ENCODE assay signal across 20 mouse cellular contexts in genomic region chr11:78347908-78348307, GRCm38 (mm10). TPM values are rescaled to one million over a fixed set of nuclear protein-coding genes. Genes with fewer than 3 reads are reported as not detected.
DNase-seq lines count a peak whose midpoint lies in the region; ATAC-seq and TF ChIP-seq lines count a peak whose summit lies in the region.
"Had no signal": no experiment of that assay in that cellular context is flagged by ENCODE, and none has a peak within 500 bp of the region (broad histone marks: within the 10 kb centered on the region; RNA-seq: fewer than 3 reads in every experiment).

No protein-coding gene starts in this region.

- WGBS in hindbrain, embryonic 13.5 days: 71% methylated on average over 9 of the region's 9 CpGs
- WGBS in hindbrain, embryonic 16.5 days: 80% methylated on average over 9 of the region's 9 CpGs
- 72% methylated on average over 9 of the region's 9 CpGs for WGBS in liver, embryonic 16.5 days (ENCODE audit: insufficient replicate concordance)
- 74% methylated on average over 9 of the region's 9 CpGs for WGBS in kidney, embryonic 16.5 days
- 68% methylated on average over 9 of the region's 9 CpGs for WGBS in hindbrain, embryonic 12.5 days

- no peak for TF ChIP-seq POLR2A in ES-Bruce4 (IDR thresholded peaks at IDR 0.05; ENCODE audit: insufficient read depth, low read length)

- no peak for TF ChIP-seq CTCF in ES-Bruce4 (IDR thresholded peaks at IDR 0.05; ENCODE audit: low read depth, low read length)

- no peak for TF ChIP-seq EP300 in ES-Bruce4 (IDR thresholded peaks at IDR 0.05; ENCODE audit: insufficient read depth, low read depth, low read length)

- peaks cover 43% of the 10 kb centered on the region for H3K4me1 ChIP-seq in hindbrain, embryonic 13.5 days (replicated peaks)
- H3K4me1 ChIP-seq in hindbrain, embryonic 16.5 days (ENCODE audit: control insufficient read depth, insufficient read depth, low read depth, low read length): peaks cover 27% of the 10 kb centered on the region
- H3K4me1 ChIP-seq in ES-Bruce4 (ENCODE audit: control insufficient read depth, insufficient read depth, low read length): peaks cover 2% of the 10 kb centered on the region
- peaks cover 67% of the 10 kb centered on the region for H3K4me1 ChIP-seq in liver, embryonic 16.5 days (ENCODE audit: control insufficient read depth, low read depth, low read length)
- H3K4me1 ChIP-seq in kidney, embryonic 16.5 days (ENCODE audit: insufficient read depth, low read length): peaks cover 36% of the 10 kb centered on the region
- peaks cover 37% of the 10 kb centered on the region for H3K4me1 ChIP-seq in hindbrain, embryonic 12.5 days

- no peak overlapping the region for H3K4me3 ChIP-seq in hindbrain, embryonic 13.5 days
- H3K4me3 ChIP-seq in hindbrain, embryonic 16.5 days (ENCODE audit: low read length): no peak overlapping the region
- peak overlapping the region; percentile 10; the same call in 1 of the 2 replicates for H3K4me3 ChIP-seq in ES-Bruce4 (ENCODE audit: low read depth, low read length)
- no peak overlapping the region for H3K4me3 ChIP-seq in liver, embryonic 16.5 days (ENCODE audit: low read depth, low read length)
- H3K4me3 ChIP-seq in kidney, embryonic 16.5 days (ENCODE audit: low read length): no peak overlapping the region
- no peak overlapping the region for H3K4me3 ChIP-seq in hindbrain, embryonic 12.5 days
- H3K4me3 ChIP-seq: embryonic facial prominence, embryonic 15.5 days; forebrain, embryonic 13.5 days; heart, embryonic 10.5 days; midbrain, embryonic 10.5 days; myocyte had no signal

- H3K9me3 ChIP-seq in hindbrain, embryonic 13.5 days: no peaks in the 10 kb centered on the region
- H3K9me3 ChIP-seq in hindbrain, embryonic 16.5 days (ENCODE audit: control insufficient read depth, low read length): no peaks in the 10 kb centered on the region
- no peaks in the 10 kb centered on the region for H3K9me3 ChIP-seq in ES-Bruce4 (replicated peaks; ENCODE audit: control insufficient read depth, insufficient read depth, low read length, poor library complexity, severe bottlenecking)
- H3K9me3 ChIP-seq in liver, embryonic 16.5 days (replicated peaks; ENCODE audit: control insufficient read depth, low read length): no peaks in the 10 kb centered on the region
- H3K9me3 ChIP-seq in kidney, embryonic 16.5 days (ENCODE audit: low read length): no peaks in the 10 kb centered on the region
- no peaks in the 10 kb centered on the region for H3K9me3 ChIP-seq in hindbrain, embryonic 12.5 days (replicated peaks)
- H3K9me3 ChIP-seq: embryonic facial prominence, embryonic 15.5 days; forebrain, embryonic 13.5 days; heart, embryonic 10.5 days; midbrain, embryonic 10.5 days had no signal

- H3K27me3 ChIP-seq in hindbrain, embryonic 13.5 days: no peaks in the 10 kb centered on the region
- H3K27me3 ChIP-seq in hindbrain, embryonic 16.5 days (replicated peaks; ENCODE audit: control insufficient read depth, insufficient read depth, low read length): no peaks in the 10 kb centered on the region
- H3K27me3 ChIP-seq in ES-Bruce4 (ENCODE audit: control insufficient read depth, insufficient read depth, low read length, poor library complexity, severe bottlenecking): no peaks in the 10 kb centered on the region
- no peaks in the 10 kb centered on the region for H3K27me3 ChIP-seq in liver, embryonic 16.5 days (ENCODE audit: control insufficient read depth, insufficient read depth, low read depth, low read length)
- no peaks in the 10 kb centered on the region for H3K27me3 ChIP-seq in kidney, embryonic 16.5 days (ENCODE audit: insufficient read depth, low read length)
- no peaks in the 10 kb centered on the region for H3K27me3 ChIP-seq in hindbrain, embryonic 12.5 days
- H3K27me3 ChIP-seq: embryonic facial prominence, embryonic 15.5 days; forebrain, embryonic 13.5 days had no signal

- H3K27ac ChIP-seq in hindbrain, embryonic 13.5 days: no peak overlapping the region
- H3K27ac ChIP-seq in hindbrain, embryonic 16.5 days (ENCODE audit: low read depth, low read length): no peak overlapping the region
- H3K27ac ChIP-seq in ES-Bruce4 (ENCODE audit: insufficient read depth, low read length): no peak overlapping the region
- peak overlapping the region; percentile 54; the same call in 1 of the 2 replicates for H3K27ac ChIP-seq in liver, embryonic 16.5 days (ENCODE audit: low read length)
- no peak overlapping the region for H3K27ac ChIP-seq in kidney, embryonic 16.5 days (ENCODE audit: low read length)
- H3K27ac ChIP-seq in hindbrain, embryonic 12.5 days: no peak overlapping the region
- H3K27ac ChIP-seq: embryonic facial prominence, embryonic 15.5 days; forebrain, embryonic 13.5 days; heart, embryonic 10.5 days; midbrain, embryonic 10.5 days had no signal

- no peak overlapping the region for H3K4me2 ChIP-seq in hindbrain, embryonic 13.5 days
- no peak overlapping the region for H3K4me2 ChIP-seq in hindbrain, embryonic 16.5 days (ENCODE audit: low read length)
- no peak overlapping the region for H3K4me2 ChIP-seq in liver, embryonic 16.5 days (ENCODE audit: low read depth, low read length)
- no peak overlapping the region for H3K4me2 ChIP-seq in kidney, embryonic 16.5 days (replicated peaks; ENCODE audit: low read depth, low read length)
- no peak overlapping the region for H3K4me2 ChIP-seq in hindbrain, embryonic 12.5 days (replicated peaks)
- H3K4me2 ChIP-seq: embryonic facial prominence, embryonic 15.5 days; forebrain, embryonic 13.5 days had no signal

- ATAC-seq in hindbrain, embryonic 13.5 days (ENCODE audit: low FRiP score): no peak
- ATAC-seq in hindbrain, embryonic 16.5 days: no peak
- ATAC-seq in liver, embryonic 16.5 days (ENCODE audit: low read depth): no peak
- peak; percentile 16; the same call in 1 of the 2 replicates for ATAC-seq in megakaryocyte progenitor cell, adult 5-6 weeks (replicated peaks; ENCODE audit: poor library complexity)
- no peak for ATAC-seq in kidney, embryonic 16.5 days (ENCODE audit: low FRiP score, low TSS enrichment)
- no peak for ATAC-seq in hindbrain, embryonic 12.5 days (ENCODE audit: low FRiP score)
- ATAC-seq: activated CD4-positive, CD25-positive, alpha-beta regulatory T cell, adult 4 months; forebrain, embryonic 13.5 days had no signal

- H3K9ac ChIP-seq in hindbrain, embryonic 13.5 days: 0 out of 2 replicates have a peak overlapping the region, but pooled peaks have one; percentile 19
- no peak overlapping the region for H3K9ac ChIP-seq in hindbrain, embryonic 16.5 days (ENCODE audit: low read depth, low read length)
- peak overlapping the region; percentile 52 for H3K9ac ChIP-seq in ES-Bruce4 (ENCODE audit: low read depth, poor library complexity, severe bottlenecking)
- H3K9ac ChIP-seq in liver, embryonic 16.5 days (ENCODE audit: low read depth, low read length): no peak overlapping the region
- H3K9ac ChIP-seq in kidney, embryonic 16.5 days (replicated peaks; ENCODE audit: low read length): no peak overlapping the region
- no peak overlapping the region for H3K9ac ChIP-seq in hindbrain, embryonic 12.5 days
- H3K9ac ChIP-seq: embryonic facial prominence, embryonic 15.5 days; forebrain, embryonic 13.5 days had no signal

- peaks cover 21% of the 10 kb centered on the region for H3K36me3 ChIP-seq in hindbrain, embryonic 13.5 days
- H3K36me3 ChIP-seq in hindbrain, embryonic 16.5 days (ENCODE audit: control insufficient read depth, insufficient read depth, low read length): peaks cover 9% of the 10 kb centered on the region
- no peaks in the 10 kb centered on the region; the same call in 1 of the 2 replicates for H3K36me3 ChIP-seq in ES-Bruce4 (ENCODE audit: control insufficient read depth, insufficient read depth, low read length, poor library complexity, severe bottlenecking)
- peaks cover 5% of the 10 kb centered on the region; the same call in 1 of the 2 replicates for H3K36me3 ChIP-seq in liver, embryonic 16.5 days (ENCODE audit: control insufficient read depth, insufficient read depth)
- peaks cover 7% of the 10 kb centered on the region; the same call in 1 of the 2 replicates for H3K36me3 ChIP-seq in kidney, embryonic 16.5 days (ENCODE audit: insufficient read depth, low read length)
- peaks cover 27% of the 10 kb centered on the region for H3K36me3 ChIP-seq in hindbrain, embryonic 12.5 days

- no peak for DNase-seq in kidney, adult 11 months
- DNase-seq: layer of hippocampus, postnatal 36 days had no signal

RNA-seq across cellular contexts. Expression of gene Unc119, which starts 4.6 kb away (rescaled TPM):
- polyA plus RNA-seq in hindbrain, embryonic 13.5 days (2015; fragmentation: Nextera tagmentation; extraction: Ambion mirVana): 75.1 and 76.7 TPM in 2 replicates
- polyA plus RNA-seq in hindbrain, embryonic 16.5 days (2015; fragmentation: Nextera tagmentation; extraction: Ambion mirVana): 86.5 and 91.1 TPM in 2 replicates
- 25.7 and 28.7 TPM in 2 replicates for polyA plus RNA-seq in ES-Bruce4 (2011; ENCODE audit: insufficient read depth, insufficient read length, low read depth, missing spikeins)
- 22.7 and 24.1 TPM in 2 replicates for polyA plus RNA-seq in liver, embryonic 16.5 days (2015; fragmentation: Nextera tagmentation; extraction: Ambion mirVana)
- total RNA-seq in megakaryocyte progenitor cell, adult 5-6 weeks (2015): 27.2 and 34.4 TPM in 2 replicates
- 25.7 and 29.2 TPM in 2 replicates for total RNA-seq in megakaryocyte progenitor cell, adult 5-6 weeks (2017)
- 39.4 and 42.3 TPM in 2 replicates for polyA plus RNA-seq in kidney, embryonic 16.5 days (2015; fragmentation: Nextera tagmentation; extraction: Ambion mirVana)
- 86.0 and 92.7 TPM in 2 replicates for polyA plus RNA-seq in hindbrain, embryonic 12.5 days (2016; fragmentation: Nextera tagmentation; extraction: Ambion mirVana)

RNA-seq across cellular contexts. Expression of gene Pigs, which starts 19.7 kb away (rescaled TPM):
- 75.0 and 78.2 TPM in 2 replicates for polyA plus RNA-seq in hindbrain, embryonic 13.5 days (2015; fragmentation: Nextera tagmentation; extraction: Ambion mirVana)
- polyA plus RNA-seq in hindbrain, embryonic 16.5 days (2015; fragmentation: Nextera tagmentation; extraction: Ambion mirVana): 101 and 107 TPM in 2 replicates
- 24.2 and 29.5 TPM in 2 replicates for polyA plus RNA-seq in ES-Bruce4 (2011; ENCODE audit: insufficient read depth, insufficient read length, low read depth, missing spikeins)
- polyA plus RNA-seq in liver, embryonic 16.5 days (2015; fragmentation: Nextera tagmentation; extraction: Ambion mirVana): 31.2 and 36.0 TPM in 2 replicates
- total RNA-seq in megakaryocyte progenitor cell, adult 5-6 weeks (2015): 25.6 and 28.6 TPM in 2 replicates
- 13.3 and 15.6 TPM in 2 replicates for total RNA-seq in megakaryocyte progenitor cell, adult 5-6 weeks (2017)
- polyA plus RNA-seq in kidney, embryonic 16.5 days (2015; fragmentation: Nextera tagmentation; extraction: Ambion mirVana): 97.0 and 100 TPM in 2 replicates
- 76.9 and 77.1 TPM in 2 replicates for polyA plus RNA-seq in hindbrain, embryonic 12.5 days (2016; fragmentation: Nextera tagmentation; extraction: Ambion mirVana)

RNA-seq across cellular contexts. Expression of gene Aldoc, which starts 25.1 kb away (rescaled TPM):
- polyA plus RNA-seq in hindbrain, embryonic 13.5 days (2015; fragmentation: Nextera tagmentation; extraction: Ambion mirVana): 144 and 175 TPM in 2 replicates
- polyA plus RNA-seq in hindbrain, embryonic 16.5 days (2015; fragmentation: Nextera tagmentation; extraction: Ambion mirVana): 390 and 562 TPM in 2 replicates
- polyA plus RNA-seq in ES-Bruce4 (2011; ENCODE audit: insufficient read depth, insufficient read length, low read depth, missing spikeins): 32.5 and 55.1 TPM in 2 replicates
- 15.0 and 19.6 TPM in 2 replicates for polyA plus RNA-seq in liver, embryonic 16.5 days (2015; fragmentation: Nextera tagmentation; extraction: Ambion mirVana)
- total RNA-seq in megakaryocyte progenitor cell, adult 5-6 weeks (2015): 0.15 and 1.0 TPM in 2 replicates
- 0.17 and 0.54 TPM in 2 replicates for total RNA-seq in megakaryocyte progenitor cell, adult 5-6 weeks (2017)
- 8.3 and 10.2 TPM in 2 replicates for polyA plus RNA-seq in kidney, embryonic 16.5 days (2015; fragmentation: Nextera tagmentation; extraction: Ambion mirVana)
- 16.8 and 20.1 TPM in 2 replicates for polyA plus RNA-seq in hindbrain, embryonic 12.5 days (2016; fragmentation: Nextera tagmentation; extraction: Ambion mirVana)

RNA-seq across cellular contexts. Expression of gene Foxn1, which starts 38.5 kb away (rescaled TPM):
- polyA plus RNA-seq in hindbrain, embryonic 13.5 days (2015; fragmentation: Nextera tagmentation; extraction: Ambion mirVana): not detected in 2 replicates
- polyA plus RNA-seq in hindbrain, embryonic 16.5 days (2015; fragmentation: Nextera tagmentation; extraction: Ambion mirVana): not detected in 2 replicates
- not detected in 2 replicates for polyA plus RNA-seq in ES-Bruce4 (2011; ENCODE audit: insufficient read depth, insufficient read length, low read depth, missing spikeins)
- polyA plus RNA-seq in liver, embryonic 16.5 days (2015; fragmentation: Nextera tagmentation; extraction: Ambion mirVana): not detected in 2 replicates
- not detected in 2 replicates for total RNA-seq in megakaryocyte progenitor cell, adult 5-6 weeks (2015)
- not detected in 2 replicates for total RNA-seq in megakaryocyte progenitor cell, adult 5-6 weeks (2017)
- 0.05 TPM in 1 of 2 replicates, not detected in the other for polyA plus RNA-seq in kidney, embryonic 16.5 days (2015; fragmentation: Nextera tagmentation; extraction: Ambion mirVana)
- polyA plus RNA-seq in hindbrain, embryonic 12.5 days (2016; fragmentation: Nextera tagmentation; extraction: Ambion mirVana): not detected in 2 replicates
- total RNA-seq: common myeloid progenitor, adult 5-6 weeks; gastrocnemius, adult 18-20 months; heart, postnatal 25 days; layer of hippocampus, postnatal 36 days had no signal
- polyA plus RNA-seq: activated CD4-positive, CD25-positive, alpha-beta regulatory T cell, adult 4 months; forebrain, embryonic 13.5 days; intestine, postnatal 0 days; midbrain, embryonic 10.5 days; testis, adult 2 months had no signal

RNA-seq across cellular contexts. Expression of gene Spag5, which starts 46.6 kb away (rescaled TPM):
- polyA plus RNA-seq in hindbrain, embryonic 13.5 days (2015; fragmentation: Nextera tagmentation; extraction: Ambion mirVana): 9.9 and 10.2 TPM in 2 replicates
- polyA plus RNA-seq in hindbrain, embryonic 16.5 days (2015; fragmentation: Nextera tagmentation; extraction: Ambion mirVana): 10.5 and 11.2 TPM in 2 replicates
- polyA plus RNA-seq in ES-Bruce4 (2011; ENCODE audit: insufficient read depth, insufficient read length, low read depth, missing spikeins): 66.9 and 68.8 TPM in 2 replicates
- polyA plus RNA-seq in liver, embryonic 16.5 days (2015; fragmentation: Nextera tagmentation; extraction: Ambion mirVana): 33.0 and 33.7 TPM in 2 replicates
- total RNA-seq in megakaryocyte progenitor cell, adult 5-6 weeks (2015): 27.0 and 30.0 TPM in 2 replicates
- 52.6 and 54.0 TPM in 2 replicates for total RNA-seq in megakaryocyte progenitor cell, adult 5-6 weeks (2017)
- 41.7 and 48.6 TPM in 2 replicates for polyA plus RNA-seq in kidney, embryonic 16.5 days (2015; fragmentation: Nextera tagmentation; extraction: Ambion mirVana)
- polyA plus RNA-seq in hindbrain, embryonic 12.5 days (2016; fragmentation: Nextera tagmentation; extraction: Ambion mirVana): 29.4 and 35.9 TPM in 2 replicates

Comparison
In these comparisons a context has a peak if more than half of its experiments do, and no peak if none do; other contexts are left out.
1. H3K9ac ChIP-seq: peak in hindbrain, embryonic 13.5 days (single experiment) and ES-Bruce4 (single experiment); none in hindbrain, embryonic 16.5 days (single experiment), liver, embryonic 16.5 days (single experiment), kidney, embryonic 16.5 days (single experiment) and hindbrain, embryonic 12.5 days (single experiment).